Mouse (Mus musculus): ENCODE measurements around the gene Dennd5b.

The Dennd5b gene

GRCm38 (mm10) chr6:149100174-149101075, 1.1 kb downstream of the Dennd5b start:
- peak; percentile 37 for DNase-seq (ENCODE audit: low spot score)

GRCm38 (mm10) chr6:149098993-149099392, 2.5 kb downstream of the Dennd5b start:
- DNase-seq (ENCODE audit: low spot score), result no peak

- DNase-seq (ENCODE audit: low spot score), result no peak
Measured at GRCm38 (mm10) chr6:149097276-149097675, 4.2 kb downstream of the Dennd5b start.

GRCm38 (mm10) chr6:149096233-149096632, 5.2 kb downstream of the Dennd5b start:
- DNase-seq (ENCODE audit: low spot score), result no peak

GRCm38 (mm10) chr6:149095389-149095788, 6.1 kb downstream of the Dennd5b start:
- peak; percentile 23 for DNase-seq (ENCODE audit: low spot score)

GRCm38 (mm10) chr6:149094555-149094954, 6.9 kb downstream of the Dennd5b start:
- DNase-seq (ENCODE audit: low spot score), result no peak

GRCm38 (mm10) chr6:149093465-149093864, 8.0 kb downstream of the Dennd5b start:
- DNase-seq (ENCODE audit: low spot score), result peak; percentile 62

- DNase-seq (ENCODE audit: low spot score), result no peak
Measured at GRCm38 (mm10) chr6:149092406-149092805, 9.1 kb downstream of the Dennd5b start.

GRCm38 (mm10) chr6:149077136-149077808, 24.2 kb downstream of the Dennd5b start:
- no peak for DNase-seq (ENCODE audit: low spot score)

- no peak for DNase-seq (ENCODE audit: low spot score)
Measured at GRCm38 (mm10) chr6:149073854-149074253, 27.6 kb downstream of the Dennd5b start.

- no peak for DNase-seq (ENCODE audit: low spot score)
Measured at GRCm38 (mm10) chr6:149072873-149073272, 28.6 kb downstream of the Dennd5b start.

GRCm38 (mm10) chr6:149070592-149071124, 30.8 kb downstream of the Dennd5b start:
- DNase-seq (ENCODE audit: low spot score), result no peak

- DNase-seq (ENCODE audit: low spot score), result no peak
Measured at GRCm38 (mm10) chr6:149063382-149063781, 38.1 kb downstream of the Dennd5b start.

- DNase-seq (ENCODE audit: low spot score), result no peak
Measured at GRCm38 (mm10) chr6:149060670-149061387, 40.7 kb downstream of the Dennd5b start.

- DNase-seq (ENCODE audit: low spot score), result peak; percentile 55
Measured at GRCm38 (mm10) chr6:149057947-149058391, 43.5 kb downstream of the Dennd5b start.

- no peak for DNase-seq (ENCODE audit: low spot score)
Measured at GRCm38 (mm10) chr6:149054780-149055179, 46.7 kb downstream of the Dennd5b start.

- no peak for DNase-seq (ENCODE audit: low spot score)
Measured at GRCm38 (mm10) chr6:149050978-149051723, 50.3 kb downstream of the Dennd5b start.

GRCm38 (mm10) chr6:149040099-149040498, 61.4 kb downstream of the Dennd5b start:
- DNase-seq (ENCODE audit: low spot score), result no peak

GRCm38 (mm10) chr6:149032198-149032597, 69.3 kb downstream of the Dennd5b start:
- DNase-seq (ENCODE audit: low spot score), result no peak

- DNase-seq (ENCODE audit: low spot score), result no peak
Measured at GRCm38 (mm10) chr6:149031377-149031776, 70.1 kb downstream of the Dennd5b start.

- DNase-seq (ENCODE audit: low spot score), result no peak
Measured at GRCm38 (mm10) chr6:149018431-149018830, 83.0 kb downstream of the Dennd5b start.

Data from lung, postnatal 25 days (tissue).